Mouse (Mus musculus) forelimb bud, embryonic 11.5 days (tissue): Measurements from ENCODE around the gene Arhgap45.

Experiments used
- DNase-seq: peaks from one replicate; pipeline ENCODE4 v3.0.0-alpha.2; 2012; ENCODE audit warnings: low read depth, low spot score

The Arhgap45 gene

DNA sequence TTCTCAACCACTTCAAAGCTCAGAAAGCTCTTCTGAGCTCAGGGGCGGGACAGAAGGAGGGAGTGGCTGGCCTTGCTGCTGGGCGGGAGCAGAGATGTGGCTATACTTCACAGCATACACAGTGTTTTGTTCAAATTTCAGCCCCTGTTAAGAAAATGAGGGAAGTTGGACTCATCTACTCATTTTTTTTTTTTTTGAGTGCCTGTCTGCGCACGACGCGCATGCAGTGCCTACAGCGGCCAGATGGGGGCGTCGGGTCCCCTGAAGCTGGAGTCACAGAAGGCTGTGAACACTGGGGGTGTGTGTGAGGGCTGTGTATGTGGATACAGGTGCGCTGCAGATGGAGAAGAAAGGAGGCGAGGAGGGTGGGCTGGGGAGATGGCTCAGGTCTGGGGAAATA lies 29.5 kb upstream of the Arhgap45 start:
- peak; percentile 91 for DNase-seq

DNA sequence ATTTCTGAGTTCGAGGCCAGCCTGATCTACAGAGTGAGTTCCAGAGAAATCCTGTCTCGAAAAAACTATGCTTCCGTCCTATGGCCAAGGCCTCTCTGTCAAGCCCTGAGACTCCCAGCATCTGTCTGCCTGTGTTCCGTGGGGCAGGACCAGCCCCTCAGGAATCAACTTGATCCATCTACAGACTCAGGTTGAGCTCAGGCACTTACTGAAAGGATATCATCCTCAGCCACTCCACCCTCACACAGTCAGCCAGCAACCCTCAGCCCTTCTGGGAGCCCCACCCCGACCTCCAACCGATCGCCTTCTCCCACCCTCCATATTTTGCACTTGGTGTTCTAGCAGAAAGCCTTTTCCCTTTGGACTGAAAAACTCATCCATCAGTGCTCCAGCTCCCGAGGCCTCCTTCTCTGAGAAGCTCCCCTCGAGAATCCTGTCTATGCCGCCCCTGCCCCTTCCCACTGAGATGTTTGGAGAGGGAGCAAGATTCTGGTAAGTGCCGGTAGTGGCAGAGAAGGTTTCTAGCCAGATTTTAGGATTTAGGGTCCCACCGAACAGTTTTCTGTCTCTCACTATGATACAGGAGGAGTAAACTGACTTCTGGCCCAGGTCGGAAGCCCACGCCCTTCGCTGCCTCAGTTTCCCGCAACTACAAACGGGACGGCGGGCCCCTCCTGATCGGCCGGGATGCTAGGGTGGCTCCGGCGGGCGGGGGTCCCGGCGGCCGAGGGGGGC lies 28.5 kb upstream of the Arhgap45 start:
- DNase-seq: no peak

DNA sequence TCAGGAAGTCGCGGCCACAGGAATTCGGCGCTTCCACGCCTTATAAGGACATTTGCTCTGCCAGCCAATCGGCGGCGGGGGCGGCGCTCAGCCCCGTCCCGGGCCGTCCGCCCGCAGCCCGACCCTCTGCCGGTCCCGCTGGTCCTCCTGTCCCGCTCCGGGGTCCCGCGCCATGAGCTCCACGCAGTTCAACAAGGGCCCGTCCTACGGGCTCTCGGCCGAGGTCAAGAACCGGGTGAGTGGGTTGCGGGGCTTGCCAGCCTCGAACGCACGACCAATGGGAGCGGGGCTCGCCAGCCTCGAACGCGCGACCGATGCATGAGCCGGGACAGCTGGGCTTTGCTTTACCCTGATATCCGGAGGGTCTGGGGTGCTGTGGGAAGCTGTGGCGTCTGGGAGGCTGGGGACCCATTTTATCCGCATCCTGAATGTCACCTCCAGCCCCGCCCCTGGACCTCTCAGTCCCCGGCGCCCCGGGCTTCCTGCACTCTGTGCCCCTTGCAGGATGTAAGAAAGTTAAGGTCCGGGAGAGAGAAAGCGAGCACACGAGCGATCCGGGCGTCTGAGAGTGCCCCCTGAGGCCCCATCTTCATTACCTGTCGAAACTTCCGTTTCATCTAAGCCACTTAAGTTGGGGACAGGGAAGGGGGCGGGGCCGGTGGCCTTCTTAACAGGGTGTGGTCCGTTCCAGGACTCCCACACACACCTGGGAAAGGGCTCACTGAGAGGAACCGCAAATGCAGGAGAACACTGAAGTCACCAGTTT lies 27.8 kb upstream of the Arhgap45 start, which contains the start of gene Cnn2:
TSS of gene Cnn2 (plus strand) at position 79 of the 766 bp plus-strand sequence.
- peak; percentile 43 for DNase-seq

DNA sequence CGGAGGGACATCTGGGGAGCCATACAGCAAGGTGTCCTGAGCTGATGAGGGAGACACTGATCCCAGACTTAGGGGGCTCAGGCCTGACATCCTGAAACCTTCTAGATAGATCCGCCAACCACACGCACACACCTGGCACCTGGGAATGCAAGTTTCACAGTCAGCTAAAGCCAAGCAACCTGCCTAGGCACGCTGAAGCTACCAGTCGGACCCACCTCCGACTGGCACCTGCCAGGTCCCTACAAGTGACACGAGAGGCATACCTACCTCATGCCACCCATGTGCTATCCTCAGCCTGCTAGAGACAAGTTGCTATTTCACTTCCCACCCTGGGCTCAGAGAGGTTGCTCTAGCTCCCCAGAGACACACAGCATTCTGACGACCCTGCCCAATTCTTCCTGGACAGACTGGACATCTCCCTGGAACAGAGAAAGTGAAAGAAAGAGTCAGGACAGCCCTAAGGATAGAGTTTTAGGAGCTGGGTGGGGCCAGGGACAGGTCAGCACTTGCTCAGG lies 27.1 kb upstream of the Arhgap45 start:
- no peak for DNase-seq

DNA sequence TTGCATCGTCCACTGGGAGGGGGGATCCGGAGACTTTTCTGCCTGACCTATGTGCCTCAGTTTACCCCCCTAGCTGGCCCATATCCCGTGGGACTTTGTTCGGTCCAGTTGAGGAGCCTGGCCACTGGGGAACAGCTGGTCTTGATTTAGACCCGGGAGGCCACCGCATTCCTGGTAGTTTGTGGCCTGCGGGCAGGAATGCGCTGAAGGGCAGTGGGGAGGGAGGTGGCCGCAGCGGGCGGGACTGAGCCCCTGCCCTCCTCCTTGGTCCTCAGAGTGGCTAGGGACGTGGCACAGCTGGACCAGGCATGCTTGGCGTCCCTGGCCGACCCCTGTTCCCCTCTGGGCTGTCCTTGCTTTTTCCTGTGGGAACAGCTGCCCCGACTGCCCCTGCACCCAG lies 26.6 kb upstream of the Arhgap45 start:
- DNase-seq: peak; percentile 80

DNA sequence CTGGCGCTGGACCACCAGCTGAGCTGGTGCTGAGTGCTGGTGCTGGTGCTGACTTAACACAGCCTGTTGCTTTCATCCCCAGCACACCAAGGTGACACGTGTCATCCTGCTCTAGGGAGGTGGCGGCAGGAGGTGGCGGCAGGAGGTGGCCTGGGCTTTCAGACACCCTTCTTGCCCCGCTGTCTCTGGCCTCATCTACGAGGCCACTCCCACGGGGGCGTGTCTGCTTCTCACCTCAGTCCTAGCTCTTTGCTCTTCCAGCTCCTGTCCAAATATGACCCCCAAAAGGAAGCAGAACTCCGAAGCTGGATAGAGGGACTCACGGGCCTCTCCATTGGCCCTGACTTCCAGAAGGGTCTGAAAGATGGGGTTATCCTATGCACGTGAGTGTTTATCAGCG lies 25.4 kb upstream of the Arhgap45 start:
- DNase-seq: no peak

DNA sequence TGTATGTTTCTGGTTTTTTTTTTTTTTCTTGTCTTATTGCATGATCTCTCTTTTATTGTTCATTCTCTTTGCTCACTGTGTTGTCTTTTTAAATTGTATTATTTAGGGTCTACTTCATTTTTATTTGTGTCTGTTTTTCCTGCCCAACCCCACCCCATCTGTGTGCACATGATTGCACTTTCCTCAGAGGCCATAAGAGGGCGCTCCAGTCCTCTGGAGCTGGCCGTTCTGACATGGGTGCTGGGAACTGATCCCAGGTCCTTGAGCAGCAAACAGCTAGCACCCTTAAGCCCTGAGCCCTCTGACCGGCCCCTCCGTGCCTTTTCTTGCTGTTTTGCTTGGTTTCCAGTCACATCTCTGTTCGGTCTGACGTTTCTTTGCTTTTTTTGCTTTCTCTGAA lies 24.9 kb upstream of the Arhgap45 start:
- DNase-seq: no peak

DNA sequence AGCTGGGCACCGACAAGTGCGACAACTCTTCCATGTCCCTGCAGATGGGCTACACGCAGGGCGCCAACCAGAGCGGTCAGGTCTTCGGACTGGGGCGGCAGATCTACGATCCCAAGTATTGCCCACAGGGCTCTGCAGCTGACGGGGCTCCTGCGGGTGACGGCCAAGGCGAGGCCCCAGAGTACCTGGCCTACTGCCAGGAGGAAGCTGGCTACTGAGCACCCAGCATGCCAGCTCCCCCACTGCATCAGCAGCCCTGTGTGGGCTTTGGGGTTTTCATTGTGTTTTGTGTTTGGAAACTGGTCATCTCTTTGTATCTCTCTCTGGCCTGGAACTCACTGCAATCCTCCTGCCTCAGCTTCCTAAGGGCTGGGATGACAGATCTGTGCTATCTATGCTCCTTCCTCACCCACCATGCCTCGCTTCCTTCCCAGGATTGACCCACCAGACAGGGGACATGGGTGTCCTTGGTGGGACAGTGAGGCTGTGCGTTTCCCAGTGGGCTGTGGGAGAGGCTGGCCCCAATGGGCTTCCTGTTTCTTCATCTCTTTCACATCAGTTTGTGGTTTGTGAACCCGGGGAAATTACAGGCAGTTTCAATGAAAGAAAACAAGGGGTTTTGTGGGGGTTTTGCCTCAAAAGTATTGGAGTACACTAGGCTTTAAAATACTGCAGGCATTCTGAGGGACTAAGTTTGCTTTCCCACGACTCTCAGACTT lies 21.9 kb upstream of the Arhgap45 start:
- no peak for DNase-seq

DNA sequence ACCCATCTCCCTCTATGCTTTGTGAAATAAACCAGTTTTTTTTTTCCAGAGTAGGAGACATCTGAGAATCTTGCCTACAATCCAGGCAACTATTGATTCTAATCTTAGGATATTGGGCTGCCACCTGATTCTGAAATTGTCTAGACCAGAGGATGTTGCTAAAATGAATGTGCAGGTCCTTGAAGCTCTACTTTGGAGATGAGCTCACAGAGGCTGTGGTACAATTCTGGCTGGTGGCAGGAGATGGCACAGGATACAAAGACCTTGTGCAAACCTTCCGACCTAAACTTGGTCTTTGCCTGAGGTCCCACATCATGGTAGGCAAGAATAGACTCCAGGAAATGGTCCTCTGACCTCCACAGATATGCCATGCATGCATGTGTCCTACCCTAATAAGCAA lies 20.8 kb upstream of the Arhgap45 start:
- no peak for DNase-seq

DNA sequence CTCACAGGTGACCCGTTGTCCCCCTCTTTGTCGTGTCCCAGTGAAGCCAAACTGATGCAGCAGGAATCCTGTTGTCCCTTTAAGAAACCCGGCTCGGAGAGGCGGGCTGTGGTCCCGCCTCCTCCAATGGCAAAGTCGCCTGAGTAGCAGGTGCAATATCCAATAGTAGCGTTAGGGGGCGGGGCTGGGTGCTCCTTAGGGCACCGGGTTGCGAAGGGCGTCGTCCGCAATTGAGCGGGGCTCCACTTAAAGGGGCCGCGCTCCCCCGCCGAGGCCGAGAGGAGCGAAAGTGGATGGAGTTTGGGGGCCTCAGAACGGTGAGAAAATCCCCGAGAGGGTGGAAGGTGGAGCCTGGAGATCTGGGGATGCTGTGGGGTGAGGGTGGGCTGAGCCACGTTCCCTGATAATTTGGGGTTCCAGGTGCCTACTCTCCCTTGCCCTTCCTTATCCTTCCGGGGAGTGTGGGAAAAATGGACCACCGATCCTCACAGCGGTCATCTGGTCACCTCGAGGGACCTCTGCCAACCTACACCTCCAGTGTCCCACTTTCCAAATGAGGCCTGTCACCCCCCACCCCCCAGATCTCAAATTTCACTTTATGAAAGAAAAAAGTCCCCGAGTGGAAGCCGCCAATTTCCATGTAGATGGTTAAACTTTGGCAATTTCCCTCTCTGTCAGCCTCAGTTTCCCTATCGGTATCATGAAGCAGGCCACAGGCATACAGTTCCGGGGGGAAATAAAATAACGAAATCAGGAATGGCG lies 20.0 kb upstream of the Arhgap45 start, which contains the start of gene Abca7:
TSS of gene Abca7 (plus strand) at position 223 of the 762 bp plus-strand sequence.
- peak; percentile 95 for DNase-seq

DNA sequence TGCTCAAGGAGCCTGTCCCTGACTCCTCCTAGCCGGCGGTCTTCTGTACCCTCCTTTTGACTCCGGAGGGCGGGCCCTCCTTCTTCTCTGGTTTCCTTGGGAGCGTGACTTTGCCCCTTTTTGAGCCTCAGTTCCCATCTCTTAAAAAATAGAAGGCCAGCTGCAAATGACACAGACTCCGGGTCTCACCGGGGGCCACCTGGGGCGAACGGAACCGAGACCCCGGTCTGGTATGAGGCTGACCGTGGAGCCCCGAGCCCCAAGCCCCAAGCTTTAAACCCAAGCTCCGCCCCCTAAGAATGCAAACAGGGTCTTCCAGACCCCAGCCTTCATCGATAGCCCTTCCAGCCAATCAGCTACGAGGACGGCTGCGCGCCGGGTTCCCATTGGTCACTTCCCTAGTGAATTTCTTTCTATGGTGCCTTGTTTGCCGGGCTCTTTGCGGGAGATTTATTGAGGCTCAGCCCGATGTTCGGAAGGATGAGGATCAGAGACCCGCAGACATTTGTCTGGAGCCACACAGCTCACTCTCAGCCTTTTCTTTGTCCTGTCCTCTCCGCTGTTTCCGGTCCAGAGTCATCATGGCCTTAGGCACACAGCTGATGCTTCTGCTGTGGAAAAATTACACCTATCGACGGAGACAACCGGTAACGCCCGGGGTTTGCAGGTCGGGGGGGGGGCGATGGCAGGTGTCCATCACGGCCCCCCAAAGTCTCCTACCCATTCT lies 19.3 kb upstream of the Arhgap45 start:
- DNase-seq: peak; percentile 93

DNA sequence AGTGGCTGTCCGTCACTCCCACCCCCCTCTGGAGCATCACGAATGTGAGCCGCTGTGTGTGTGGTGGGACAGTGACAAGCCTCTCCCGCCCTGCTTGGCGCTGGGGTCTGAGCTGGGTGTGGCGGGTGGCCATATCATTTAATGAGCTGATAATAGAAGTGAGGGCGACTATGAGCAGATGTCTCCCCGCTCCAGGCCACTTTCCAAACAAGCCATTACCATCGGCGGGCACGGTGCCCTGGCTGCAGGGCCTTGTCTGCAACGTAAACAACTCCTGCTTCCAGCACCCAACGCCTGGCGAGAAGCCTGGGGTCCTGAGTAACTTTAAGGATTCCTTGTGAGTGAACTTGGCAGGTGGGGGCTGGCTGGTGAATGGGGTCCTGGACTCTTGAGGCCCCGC lies 18.6 kb upstream of the Arhgap45 start:
- DNase-seq: no peak

DNA sequence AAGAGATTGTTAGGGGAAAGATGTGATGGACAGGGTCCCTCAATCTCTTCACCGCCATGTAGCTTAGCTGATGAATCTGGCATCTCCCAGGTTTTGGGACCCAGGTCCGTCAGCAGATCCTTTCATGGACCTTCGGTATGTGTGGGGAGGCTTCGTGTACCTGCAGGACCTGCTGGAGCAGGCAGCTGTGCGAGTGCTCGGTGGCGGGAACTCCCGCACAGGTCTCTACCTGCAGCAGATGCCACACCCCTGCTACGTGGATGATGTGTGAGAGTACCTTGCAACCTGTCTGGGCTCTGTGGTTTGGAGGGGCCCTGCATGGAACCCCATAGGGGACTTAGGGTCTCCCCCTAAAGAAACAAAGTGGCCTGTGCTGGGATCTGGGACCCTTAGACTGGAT lies 14.5 kb upstream of the Arhgap45 start:
- DNase-seq: no peak

DNA sequence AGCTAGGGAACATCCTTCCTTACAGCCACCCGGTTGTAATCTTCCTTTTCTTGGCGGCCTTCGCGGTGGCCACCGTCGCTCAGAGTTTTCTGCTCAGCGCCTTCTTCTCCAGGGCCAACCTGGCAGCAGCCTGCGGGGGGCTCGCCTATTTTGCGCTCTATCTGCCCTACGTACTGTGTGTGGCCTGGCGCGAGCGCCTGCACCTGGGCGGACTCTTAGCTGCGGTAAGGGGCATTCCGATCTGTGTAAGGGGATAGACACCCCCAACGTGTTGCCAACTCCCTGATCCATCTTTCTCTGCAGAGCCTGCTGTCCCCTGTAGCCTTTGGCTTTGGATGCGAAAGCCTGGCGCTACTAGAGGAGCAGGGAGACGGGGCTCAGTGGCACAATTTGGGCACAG lies 13.6 kb upstream of the Arhgap45 start:
- no peak for DNase-seq

DNA sequence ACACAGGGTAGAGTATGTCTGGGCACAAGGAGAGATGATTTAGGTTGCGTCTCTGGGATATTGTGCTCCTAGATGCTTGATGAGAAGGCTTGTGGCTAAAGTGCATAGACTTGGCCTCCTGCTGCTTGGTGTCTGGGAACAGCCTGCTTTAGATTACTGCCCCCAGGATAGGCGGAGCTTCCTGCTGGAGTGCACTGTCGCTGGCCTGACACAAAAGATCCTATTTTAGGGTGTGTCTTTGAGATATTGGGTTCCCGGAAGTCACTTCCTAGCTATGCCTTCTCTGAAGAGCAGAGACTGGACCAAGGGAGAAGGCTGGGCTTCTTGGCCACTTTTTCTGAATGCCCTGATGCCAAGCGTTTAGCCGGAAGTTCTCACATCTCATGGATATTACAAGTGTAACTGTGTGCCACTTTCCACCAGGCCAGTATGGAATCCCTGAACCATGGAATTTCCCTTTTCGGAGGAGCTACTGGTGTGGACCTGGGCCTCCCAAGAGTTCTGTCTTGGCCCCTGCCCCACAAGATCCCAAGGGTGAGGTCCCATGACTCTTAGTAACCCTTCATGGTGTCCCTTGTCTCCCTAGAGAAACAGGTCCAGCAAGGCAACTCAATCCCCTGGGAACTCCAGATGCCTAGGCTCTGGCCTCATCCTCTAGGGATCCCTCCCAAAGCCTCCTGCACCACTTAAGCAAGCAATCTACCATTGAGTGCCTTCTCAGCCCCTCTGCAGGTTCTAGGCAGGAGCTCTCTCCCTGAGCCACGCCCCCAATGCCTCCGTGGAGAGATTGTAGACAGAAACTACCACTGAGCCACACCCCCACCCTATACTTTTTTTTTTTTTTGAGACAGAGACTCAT lies 12.8 kb upstream of the Arhgap45 start:
- DNase-seq: no peak

DNA sequence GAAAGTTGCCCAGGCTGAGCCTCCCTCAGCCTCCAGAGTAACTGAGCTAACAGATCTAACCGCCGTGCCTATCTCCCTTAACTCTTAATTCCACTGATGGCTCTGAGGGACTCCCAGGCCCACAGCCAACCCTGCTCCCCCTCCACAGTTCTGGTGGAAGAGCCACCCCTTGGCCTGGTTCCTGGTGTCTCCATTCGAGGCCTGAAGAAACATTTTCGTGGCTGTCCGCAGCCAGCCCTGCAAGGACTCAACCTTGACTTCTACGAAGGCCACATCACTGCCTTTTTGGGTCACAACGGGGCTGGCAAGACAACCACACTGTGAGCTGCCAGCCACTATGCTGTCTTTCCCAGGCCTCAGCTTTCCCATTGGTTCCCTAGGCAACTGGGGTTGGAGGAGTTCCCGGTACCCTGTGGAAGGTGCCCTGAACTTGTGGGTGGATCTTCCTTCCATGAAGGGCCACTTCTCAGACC lies 12.2 kb upstream of the Arhgap45 start:
- no peak for DNase-seq

DNA sequence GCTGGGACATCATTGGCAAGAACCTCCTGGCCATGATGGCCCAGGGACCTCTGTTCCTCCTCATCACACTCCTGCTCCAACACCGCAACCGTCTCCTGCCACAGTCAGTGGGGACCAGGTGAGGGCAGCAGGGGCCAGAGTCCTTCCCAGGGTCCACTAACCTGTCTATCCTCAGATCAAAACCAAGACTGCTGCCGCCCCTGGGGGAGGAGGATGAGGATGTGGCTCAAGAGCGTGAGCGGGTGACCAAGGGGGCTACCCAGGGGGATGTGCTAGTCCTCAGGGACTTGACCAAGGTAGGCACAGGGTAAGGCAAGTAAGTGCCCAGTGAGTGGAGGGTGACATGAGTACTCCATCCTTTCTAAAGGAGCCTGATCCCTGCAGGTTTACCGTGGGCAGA lies 4.7 kb upstream of the Arhgap45 start:
- DNase-seq: no peak

DNA sequence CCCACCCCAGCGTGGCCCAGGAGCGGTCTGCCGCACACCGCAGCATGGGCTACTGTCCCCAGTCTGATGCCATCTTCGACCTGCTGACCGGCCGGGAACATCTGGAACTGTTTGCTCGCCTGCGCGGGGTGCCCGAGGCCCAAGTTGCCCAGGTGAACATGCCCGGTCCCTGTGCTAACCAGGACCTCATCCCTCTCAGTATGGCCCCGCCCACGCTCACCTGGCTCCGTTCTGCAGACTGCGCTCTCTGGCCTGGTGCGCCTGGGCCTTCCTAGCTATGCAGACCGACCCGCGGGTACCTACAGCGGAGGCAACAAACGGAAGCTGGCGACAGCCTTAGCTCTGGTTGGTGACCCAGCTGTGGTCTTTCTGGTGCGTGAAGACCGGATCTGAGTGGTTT lies 2.8 kb upstream of the Arhgap45 start:
- no peak for DNase-seq

DNA sequence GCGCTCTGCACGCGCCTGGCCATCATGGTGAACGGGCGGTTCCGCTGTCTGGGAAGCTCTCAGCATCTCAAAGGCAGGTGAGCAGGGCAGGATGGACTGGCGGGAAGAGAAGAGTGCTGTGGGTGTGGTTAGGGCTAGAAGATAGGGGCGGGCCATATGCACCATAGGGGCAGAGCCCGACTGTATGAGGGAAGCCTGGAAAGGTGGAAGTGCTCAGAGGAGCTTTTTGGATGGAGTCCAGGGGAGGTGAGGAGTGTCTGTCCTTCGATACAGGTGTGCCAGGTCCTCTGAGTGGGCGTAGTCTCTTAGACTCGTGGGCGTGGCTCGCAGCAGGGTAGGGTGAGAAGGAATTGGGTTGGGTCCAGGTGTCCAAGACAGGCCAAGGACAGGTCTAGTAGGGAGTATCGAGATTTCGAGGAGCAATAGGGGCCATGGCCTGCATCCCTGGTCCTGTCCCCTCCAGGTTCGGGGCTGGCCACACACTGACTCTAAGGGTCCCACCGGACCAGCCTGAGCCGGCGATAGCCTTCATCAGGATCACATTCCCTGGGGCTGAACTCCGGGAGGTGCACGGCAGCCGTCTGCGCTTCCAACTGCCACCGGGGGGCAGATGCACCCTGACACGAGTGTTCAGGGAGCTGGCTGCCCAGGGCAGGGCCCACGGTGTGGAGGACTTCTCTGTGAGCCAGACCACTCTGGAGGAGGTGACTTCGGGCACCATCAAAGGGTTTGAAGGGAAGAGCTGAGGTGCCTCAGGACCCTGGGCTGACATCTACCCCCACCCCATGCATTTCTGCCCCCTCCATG lies 1.8 kb upstream of the Arhgap45 start:
- no peak for DNase-seq
